Mouse (Mus musculus): Measurements from ENCODE around the gene Palm2.

Palm2 gene

GRCm38 (mm10) chr4:57614686-57615085 lies 180.6 kb downstream of the Palm2 start:
- no peak for DNase-seq (ENCODE audit: low spot score)

- no peak for DNase-seq (ENCODE audit: low spot score)
Observed at GRCm38 (mm10) chr4:57618743-57619142, 184.7 kb downstream of the Palm2 start.

- DNase-seq (ENCODE audit: low spot score), result no peak
Observed at GRCm38 (mm10) chr4:57622816-57623215, 188.8 kb downstream of the Palm2 start.

GRCm38 (mm10) chr4:57624819-57625218 lies 190.8 kb downstream of the Palm2 start:
- no peak for DNase-seq (ENCODE audit: low spot score)

- no peak for DNase-seq (ENCODE audit: low spot score)
Observed at GRCm38 (mm10) chr4:57625306-57625705, 191.3 kb downstream of the Palm2 start.

GRCm38 (mm10) chr4:57625756-57626155 lies 191.7 kb downstream of the Palm2 start:
- no peak for DNase-seq (ENCODE audit: low spot score)

GRCm38 (mm10) chr4:57626921-57627320 lies 192.9 kb downstream of the Palm2 start:
- no peak for DNase-seq (ENCODE audit: low spot score)

GRCm38 (mm10) chr4:57632386-57632785 lies 198.3 kb downstream of the Palm2 start:
- DNase-seq (ENCODE audit: low spot score), result no peak

GRCm38 (mm10) chr4:57633052-57633451 lies 199.0 kb downstream of the Palm2 start:
- no peak for DNase-seq (ENCODE audit: low spot score)

GRCm38 (mm10) chr4:57634956-57635355 lies 200.9 kb downstream of the Palm2 start:
- no peak for DNase-seq (ENCODE audit: low spot score)

- DNase-seq (ENCODE audit: low spot score), result no peak
Observed at GRCm38 (mm10) chr4:57636782-57637482, 202.9 kb downstream of the Palm2 start.

GRCm38 (mm10) chr4:57637636-57638386 lies 203.8 kb downstream of the Palm2 start:
- no peak for DNase-seq (ENCODE audit: low spot score)

- no peak for DNase-seq (ENCODE audit: low spot score)
Observed at GRCm38 (mm10) chr4:57638941-57639340, 204.9 kb downstream of the Palm2 start.

GRCm38 (mm10) chr4:57640222-57640621 lies 206.2 kb downstream of the Palm2 start:
- DNase-seq (ENCODE audit: low spot score), result no peak

GRCm38 (mm10) chr4:57640971-57641370 lies 206.9 kb downstream of the Palm2 start:
- DNase-seq (ENCODE audit: low spot score), result no peak

GRCm38 (mm10) chr4:57650994-57651393 lies 216.9 kb downstream of the Palm2 start:
- no peak for DNase-seq (ENCODE audit: low spot score)

- no peak for DNase-seq (ENCODE audit: low spot score)
Observed at GRCm38 (mm10) chr4:57651547-57651946, 217.5 kb downstream of the Palm2 start.

GRCm38 (mm10) chr4:57652185-57652904 lies 218.3 kb downstream of the Palm2 start:
- DNase-seq (ENCODE audit: low spot score), result no peak

- no peak for DNase-seq (ENCODE audit: low spot score)
Observed at GRCm38 (mm10) chr4:57655966-57656365, 221.9 kb downstream of the Palm2 start.

GRCm38 (mm10) chr4:57656388-57656787 lies 222.3 kb downstream of the Palm2 start:
- no peak for DNase-seq (ENCODE audit: low spot score)

GRCm38 (mm10) chr4:57656861-57657260 lies 222.8 kb downstream of the Palm2 start:
- no peak for DNase-seq (ENCODE audit: low spot score)

- no peak for DNase-seq (ENCODE audit: low spot score)
Observed at GRCm38 (mm10) chr4:57660470-57660869, 226.4 kb downstream of the Palm2 start.

GRCm38 (mm10) chr4:57666101-57666500 lies 232.1 kb downstream of the Palm2 start:
- DNase-seq (ENCODE audit: low spot score), result no peak
